ENCODE assay signal across 8 mouse cellular contexts in genomic region chr7:19075723-19076585, GRCm38 (mm10). TPM values are rescaled to one million over a fixed set of nuclear protein-coding genes. Genes with fewer than 3 reads are reported as not detected.
A peak's percentile ranks its signal among the peaks of the same experiment; 100 is the strongest.
DNase-seq lines count a peak whose midpoint lies in the region; ATAC-seq lines count a peak whose summit lies in the region.

Gene Dmwd, plus strand, starts transcription at chr7:19076227.

- peak; percentile 97 for ATAC-seq in intestine, embryonic 16.5 days

- no peaks in the 10 kb centered on the region for H3K9me3 ChIP-seq in embryonic facial prominence, embryonic 10.5 days
- no peaks in the 10 kb centered on the region for H3K9me3 ChIP-seq in intestine, embryonic 16.5 days (ENCODE audit: control insufficient read depth, low read length)

- peak within 1 kb of the TSS; percentile 99 for H3K4me3 ChIP-seq in embryonic facial prominence, embryonic 10.5 days
- H3K4me3 ChIP-seq in intestine, embryonic 16.5 days (ENCODE audit: low read length) = peak within 1 kb of the TSS; percentile 64

- peak within 1 kb of the TSS; percentile 93 for H3K27ac ChIP-seq in embryonic facial prominence, embryonic 10.5 days (replicated peaks)
- peak within 1 kb of the TSS; percentile 79 for H3K27ac ChIP-seq in intestine, embryonic 16.5 days (ENCODE audit: low read length)

- H3K36me3 ChIP-seq in embryonic facial prominence, embryonic 10.5 days (replicated peaks) = peaks cover 35% of the 10 kb centered on the region
- peaks cover 10% of the 10 kb centered on the region; the same call in 1 of the 2 replicates for H3K36me3 ChIP-seq in intestine, embryonic 16.5 days (ENCODE audit: control insufficient read depth, insufficient read depth, low read length)

- intact Hi-C loops in left cerebral cortex, postnatal 25 days (cut with DNase I) = no loop called here

- H3K9ac ChIP-seq in intestine, embryonic 16.5 days (ENCODE audit: low read depth, low read length) = peak within 1 kb of the TSS; percentile 78

- no peaks in the 10 kb centered on the region for H3K27me3 ChIP-seq in embryonic facial prominence, embryonic 10.5 days (replicated peaks; ENCODE audit: low read depth, poor library complexity, severe bottlenecking)
- no peaks in the 10 kb centered on the region for H3K27me3 ChIP-seq in intestine, embryonic 16.5 days (replicated peaks; ENCODE audit: control insufficient read depth, insufficient read depth, low read length)

- H3K4me2 ChIP-seq in intestine, embryonic 16.5 days (ENCODE audit: low read depth, low read length) = peak within 1 kb of the TSS; percentile 75

- DNase-seq in adrenal gland, postnatal 14 days = peak; percentile 98
- peak; percentile 99 for DNase-seq in embryonic facial prominence, embryonic 10.5 days (ENCODE audit: low spot score)
- DNase-seq in gonadal fat pad, adult 2 months (ENCODE audit: low read depth) = no peak
- DNase-seq in left cerebral cortex, postnatal 25 days (ENCODE audit: low spot score in 2 of 2) = peak; percentile 95 to 98
- peak; percentile 99 for DNase-seq in mesoderm, embryonic 11.5 days (ENCODE audit: low read depth, low spot score)
- peak; percentile 93 for DNase-seq in right cerebral cortex, postnatal 4 days
- peak; percentile 99 for DNase-seq in yolk sac, embryonic 10.5 days (ENCODE audit: low spot score)

- under 1% methylated on average over 91 of the region's 91 CpGs for WGBS in embryonic facial prominence, embryonic 10.5 days
- WGBS in intestine, embryonic 16.5 days = under 1% methylated on average over 65 of the region's 91 CpGs

- H3K4me1 ChIP-seq in embryonic facial prominence, embryonic 10.5 days = peaks cover 25% of the 10 kb centered on the region
- H3K4me1 ChIP-seq in intestine, embryonic 16.5 days (ENCODE audit: control insufficient read depth, insufficient read depth, low read length) = peaks cover 20% of the 10 kb centered on the region

RNA-seq across cellular contexts. Expression of gene Dmwd, which starts in this region (rescaled TPM):
- 45.7 and 47.7 TPM in 2 replicates for total RNA-seq in adrenal gland, postnatal 14 days (2021)
- 16.8 and 18.0 TPM in 2 replicates for polyA plus RNA-seq in embryonic facial prominence, embryonic 10.5 days (2016; fragmentation: Nextera tagmentation; extraction: Ambion mirVana)
- 52.6 and 61.1 TPM in 2 replicates for polyA plus RNA-seq in gonadal fat pad, adult 2 months (2012; rRNA removed)
- polyA plus RNA-seq in intestine, embryonic 16.5 days (2015; fragmentation: Nextera tagmentation; extraction: Ambion mirVana) = 6.4 and 6.7 TPM in 2 replicates
- 100 to 1,000 TPM; 138 to 142 TPM for total RNA-seq in left cerebral cortex, postnatal 25 days (2021)
